In genomic region chr15:79243234-79244042, GRCm38 (mm10) we compare ENCODE assay signal across 7 mouse cellular contexts. TPM values are rescaled to one million over a fixed set of nuclear protein-coding genes. Genes with fewer than 3 reads are reported as not detected.
DNase-seq lines count a peak whose midpoint lies in the region; ATAC-seq lines count a peak whose summit lies in the region.

No protein-coding gene starts in this region.

- no peak overlapping the region for H3K9ac ChIP-seq in embryonic facial prominence, embryonic 11.5 days (replicated peaks; ENCODE audit: low read length)
- H3K9ac ChIP-seq in midbrain, embryonic 12.5 days (replicated peaks), result no peak overlapping the region

- no peaks in the 10 kb centered on the region for H3K9me3 ChIP-seq in embryonic facial prominence, embryonic 11.5 days (replicated peaks; ENCODE audit: control insufficient read depth, low read length)
- H3K9me3 ChIP-seq in limb, embryonic 10.5 days (replicated peaks), result no peaks in the 10 kb centered on the region
- no peaks in the 10 kb centered on the region for H3K9me3 ChIP-seq in midbrain, embryonic 12.5 days

- no peaks in the 10 kb centered on the region; the same call in 1 of the 2 replicates for H3K36me3 ChIP-seq in embryonic facial prominence, embryonic 11.5 days (replicated peaks; ENCODE audit: control insufficient read depth, insufficient read depth, low read depth, low read length)
- H3K36me3 ChIP-seq in limb, embryonic 10.5 days, result peaks cover 83% of the 10 kb centered on the region
- H3K36me3 ChIP-seq in midbrain, embryonic 12.5 days, result peaks cover 65% of the 10 kb centered on the region

- DNase-seq in adrenal gland, postnatal 14 days, result peak; percentile 96
- peak; percentile 95 for DNase-seq in embryonic facial prominence, embryonic 11.5 days (ENCODE audit: low spot score)
- peak; percentile 96 to 97 for DNase-seq in heart, adult 18-20 months
- DNase-seq in kidney, adult 18-20 months, result peak; percentile 95
- DNase-seq in limb, embryonic 10.5 days (ENCODE audit: low spot score), result peak; percentile 98
- peak; percentile 99 for DNase-seq in skeletal muscle tissue, adult 2 months (ENCODE audit: low read depth, low spot score)

- H3K27ac ChIP-seq in embryonic facial prominence, embryonic 11.5 days (replicated peaks; ENCODE audit: low read depth, low read length), result no peak overlapping the region
- H3K27ac ChIP-seq in limb, embryonic 10.5 days, result peak overlapping the region; percentile 26; the same call in 1 of the 2 replicates
- H3K27ac ChIP-seq in midbrain, embryonic 12.5 days (replicated peaks), result no peak overlapping the region

- H3K27me3 ChIP-seq in embryonic facial prominence, embryonic 11.5 days (ENCODE audit: control insufficient read depth, insufficient read depth, low read length), result no peaks in the 10 kb centered on the region
- H3K27me3 ChIP-seq in limb, embryonic 10.5 days (ENCODE audit: low read depth, poor library complexity, severe bottlenecking), result no peaks in the 10 kb centered on the region
- no peaks in the 10 kb centered on the region for H3K27me3 ChIP-seq in midbrain, embryonic 12.5 days

- H3K4me2 ChIP-seq in embryonic facial prominence, embryonic 11.5 days (ENCODE audit: low read depth, low read length), result no peak overlapping the region
- no peak overlapping the region for H3K4me2 ChIP-seq in midbrain, embryonic 12.5 days (replicated peaks)

- 28% methylated on average over 10 of the region's 10 CpGs for WGBS in embryonic facial prominence, embryonic 11.5 days
- 26% methylated on average over 10 of the region's 10 CpGs for WGBS in limb, embryonic 10.5 days
- WGBS in midbrain, embryonic 12.5 days, result 24% methylated on average over 10 of the region's 10 CpGs

- no peak overlapping the region for H3K4me3 ChIP-seq in embryonic facial prominence, embryonic 11.5 days (ENCODE audit: low read depth, low read length)
- 0 out of 2 replicates have a peak overlapping the region, but pooled peaks have one; percentile 6 for H3K4me3 ChIP-seq in limb, embryonic 10.5 days
- no peak overlapping the region for H3K4me3 ChIP-seq in midbrain, embryonic 12.5 days

- ATAC-seq in embryonic facial prominence, embryonic 11.5 days (replicated peaks; ENCODE audit: insufficient number of reproducible peaks, low FRiP score, low TSS enrichment, low read depth), result peak; percentile 97
- peak; percentile 97 for ATAC-seq in midbrain, embryonic 12.5 days (ENCODE audit: low FRiP score, low read depth)

- no peaks in the 10 kb centered on the region for H3K4me1 ChIP-seq in embryonic facial prominence, embryonic 11.5 days (ENCODE audit: control insufficient read depth, insufficient read depth, low read length)
- H3K4me1 ChIP-seq in limb, embryonic 10.5 days, result peaks cover 8% of the 10 kb centered on the region
- peaks cover 4% of the 10 kb centered on the region; the same call in 1 of the 2 replicates for H3K4me1 ChIP-seq in midbrain, embryonic 12.5 days

RNA-seq across cellular contexts. Expression of gene Slc16a8, which starts 11.1 kb away (rescaled TPM):
- not detected in 2 replicates for total RNA-seq in adrenal gland, postnatal 14 days (2021)
- polyA plus RNA-seq in embryonic facial prominence, embryonic 11.5 days (2014; fragmentation: Nextera tagmentation; extraction: Ambion mirVana), result 0.28 TPM in 1 of 2 replicates, not detected in the other
- total RNA-seq in heart, adult 18-20 months (2021), result under 1 TPM; 0.50 to 0.64 TPM
- 0.16 TPM in 1 of 2 replicates, not detected in the other for polyA plus RNA-seq in limb, embryonic 10.5 days (2016; fragmentation: Nextera tagmentation; extraction: Ambion mirVana)
- polyA plus RNA-seq in midbrain, embryonic 12.5 days (2016; fragmentation: Nextera tagmentation; extraction: Ambion mirVana), result 0.24 and 0.50 TPM in 2 replicates

RNA-seq across cellular contexts. Expression of gene Gm49486, which starts 14.2 kb away (rescaled TPM):
- total RNA-seq in adrenal gland, postnatal 14 days (2021), result 0.22 TPM in 1 of 2 replicates, not detected in the other
- 0.32 and 0.41 TPM in 2 replicates for polyA plus RNA-seq in embryonic facial prominence, embryonic 11.5 days (2014; fragmentation: Nextera tagmentation; extraction: Ambion mirVana)
- total RNA-seq in heart, adult 18-20 months (2021), result 1 to 10 TPM; 1.2 to 1.3 TPM
- 0.11 and 0.48 TPM in 2 replicates for polyA plus RNA-seq in limb, embryonic 10.5 days (2016; fragmentation: Nextera tagmentation; extraction: Ambion mirVana)
- polyA plus RNA-seq in midbrain, embryonic 12.5 days (2016; fragmentation: Nextera tagmentation; extraction: Ambion mirVana), result 0.72 and 0.80 TPM in 2 replicates

RNA-seq across cellular contexts. Expression of gene Pick1, which starts 14.5 kb away (rescaled TPM):
- 18.6 and 22.9 TPM in 2 replicates for total RNA-seq in adrenal gland, postnatal 14 days (2021)
- 17.2 and 18.0 TPM in 2 replicates for polyA plus RNA-seq in embryonic facial prominence, embryonic 11.5 days (2014; fragmentation: Nextera tagmentation; extraction: Ambion mirVana)
- total RNA-seq in heart, adult 18-20 months (2021), result 10 to 100 TPM; 22.4 to 22.8 TPM
- polyA plus RNA-seq in limb, embryonic 10.5 days (2016; fragmentation: Nextera tagmentation; extraction: Ambion mirVana), result 38.3 and 52.5 TPM in 2 replicates
- polyA plus RNA-seq in midbrain, embryonic 12.5 days (2016; fragmentation: Nextera tagmentation; extraction: Ambion mirVana), result 60.5 and 67.8 TPM in 2 replicates

RNA-seq across cellular contexts. Expression of gene Baiap2l2, which starts 41.9 kb away (rescaled TPM):
- total RNA-seq in adrenal gland, postnatal 14 days (2021), result 0.30 TPM in 1 of 2 replicates, not detected in the other
- 1.9 and 5.2 TPM in 2 replicates for polyA plus RNA-seq in embryonic facial prominence, embryonic 11.5 days (2014; fragmentation: Nextera tagmentation; extraction: Ambion mirVana)
- total RNA-seq in heart, adult 18-20 months (2021), result under 1 TPM; 0.13 to 0.25 TPM
- 2.6 and 3.1 TPM in 2 replicates for polyA plus RNA-seq in limb, embryonic 10.5 days (2016; fragmentation: Nextera tagmentation; extraction: Ambion mirVana)
- polyA plus RNA-seq in midbrain, embryonic 12.5 days (2016; fragmentation: Nextera tagmentation; extraction: Ambion mirVana), result 0.72 and 2.4 TPM in 2 replicates
